Mouse (Mus musculus) heart, embryonic 15.5 days (tissue): ENCODE measurements around the gene Fam171a2. TPM values are rescaled to one million over a fixed set of nuclear protein-coding genes. Genes with fewer than 3 reads are reported as not detected.

ENCODE experiments used
- ATAC-seq: fragments of 200-750 bp; cut with Nextera tagmentation; replicated peaks from 2 replicates; pipeline ENCODE4 v1.8.0; 2017; ENCODE audit warnings: low read depth, moderate TSS enrichment; ENCODE audit not compliant: insufficient number of reproducible peaks, insufficient read depth, low FRiP score
- H3K27ac ChIP-seq: fragments of 300-500 bp; sonication (generic); 2 replicates; pipeline ENCODE4 v1.5.1; 2015; ENCODE audit warnings: mild to moderate bottlenecking, inconsistent platforms
- H3K27me3 ChIP-seq: fragments of 300-500 bp; sonication (generic); 2 replicates; pipeline ENCODE4 v1.6.1; 2015; ENCODE audit warnings: inconsistent platforms
- H3K36me3 ChIP-seq: fragments of 300-500 bp; sonication (generic); 2 replicates; pipeline ENCODE4 v1.6.1; 2015; ENCODE audit warnings: mild to moderate bottlenecking, inconsistent platforms
- H3K4me1 ChIP-seq: fragments of 300-500 bp; sonication (generic); replicated peaks from 2 replicates; pipeline ENCODE4 v1.6.1; 2015; ENCODE audit warnings: inconsistent platforms
- H3K4me2 ChIP-seq: fragments of 300-500 bp; sonication (generic); 2 replicates; pipeline ENCODE4 v1.6.1; 2015; ENCODE audit warnings: inconsistent platforms, mild to moderate bottlenecking, moderate library complexity
- H3K4me3 ChIP-seq: fragments of 300-500 bp; sonication (generic); 2 replicates; pipeline ENCODE4 v1.5.1; 2015; ENCODE audit warnings: mild to moderate bottlenecking, inconsistent platforms
- H3K9ac ChIP-seq: fragments of 300-500 bp; sonication (generic); 2 replicates; pipeline ENCODE4 v1.6.1; 2015; ENCODE audit warnings: mild to moderate bottlenecking, inconsistent platforms
- H3K9me3 ChIP-seq: fragments of 300-500 bp; sonication (generic); replicated peaks from 2 replicates; pipeline ENCODE4 v1.6.1; 2016; ENCODE audit warnings: inconsistent platforms
- WGBS: fragments of 180-500 bp; shearing (Covaris S2); methylation state at CpG from one replicate; pipeline ENCODE4 v1.1.7; 2015; ENCODE audit warnings: mixed read lengths; 5-methylcytosine and 5-hydroxymethylcytosine counted together
- polyA plus RNA-seq: library from polyadenylated mRNA; unstranded; fragments of >200 nt; fragmentation: Nextera tagmentation; extraction: Ambion mirVana; gene quantifications from 2 replicates; pipeline ENCODE4 v1.2.1, GENCODE M21; 2015

Fam171a2 gene
- polyA plus RNA-seq, 1 experiment from 2014 or later, result 2.7 TPM

GRCm38 (mm10) chr11:102440255-102440654, 7.2 kb downstream of the Fam171a2 start:
- peaks cover 58% of the 10 kb centered on the region for H3K4me1 ChIP-seq

GRCm38 (mm10) chr11:102439093-102440082, 8.1 kb downstream of the Fam171a2 start:
- Histone ChIP-seq H3K36me3 (peaks cover 55% of the 10 kb centered on the region; the same call in 1 of the 2 replicates), H3K27ac (no peak overlapping the region), H3K4me1 (peaks cover 49% of the 10 kb centered on the region), H3K9ac (no peak overlapping the region), H3K4me3 (no peak overlapping the region), H3K4me2 (no peak overlapping the region), H3K27me3 (peaks cover 4% of the 10 kb centered on the region; the same call in 1 of the 2 replicates), H3K9me3 (no peaks in the 10 kb centered on the region)
- WGBS, result 83% methylated on average over 14 of the region's 14 CpGs
- no peak for ATAC-seq

More at GRCm38 (mm10) chr11:102440255-102440654, 7.2 kb downstream of the Fam171a2 start:
- Histone ChIP-seq H3K36me3 (peaks cover 47% of the 10 kb centered on the region; the same call in 1 of the 2 replicates), H3K4me3 (no peak overlapping the region), H3K9me3 (no peaks in the 10 kb centered on the region), H3K4me2 (no peak overlapping the region), H3K27me3 (peaks cover 4% of the 10 kb centered on the region; the same call in 1 of the 2 replicates), H3K27ac (no peak overlapping the region), H3K9ac (no peak overlapping the region)
- no peak for ATAC-seq
- 88% methylated on average over 8 of the region's 8 CpGs for WGBS

DNA sequence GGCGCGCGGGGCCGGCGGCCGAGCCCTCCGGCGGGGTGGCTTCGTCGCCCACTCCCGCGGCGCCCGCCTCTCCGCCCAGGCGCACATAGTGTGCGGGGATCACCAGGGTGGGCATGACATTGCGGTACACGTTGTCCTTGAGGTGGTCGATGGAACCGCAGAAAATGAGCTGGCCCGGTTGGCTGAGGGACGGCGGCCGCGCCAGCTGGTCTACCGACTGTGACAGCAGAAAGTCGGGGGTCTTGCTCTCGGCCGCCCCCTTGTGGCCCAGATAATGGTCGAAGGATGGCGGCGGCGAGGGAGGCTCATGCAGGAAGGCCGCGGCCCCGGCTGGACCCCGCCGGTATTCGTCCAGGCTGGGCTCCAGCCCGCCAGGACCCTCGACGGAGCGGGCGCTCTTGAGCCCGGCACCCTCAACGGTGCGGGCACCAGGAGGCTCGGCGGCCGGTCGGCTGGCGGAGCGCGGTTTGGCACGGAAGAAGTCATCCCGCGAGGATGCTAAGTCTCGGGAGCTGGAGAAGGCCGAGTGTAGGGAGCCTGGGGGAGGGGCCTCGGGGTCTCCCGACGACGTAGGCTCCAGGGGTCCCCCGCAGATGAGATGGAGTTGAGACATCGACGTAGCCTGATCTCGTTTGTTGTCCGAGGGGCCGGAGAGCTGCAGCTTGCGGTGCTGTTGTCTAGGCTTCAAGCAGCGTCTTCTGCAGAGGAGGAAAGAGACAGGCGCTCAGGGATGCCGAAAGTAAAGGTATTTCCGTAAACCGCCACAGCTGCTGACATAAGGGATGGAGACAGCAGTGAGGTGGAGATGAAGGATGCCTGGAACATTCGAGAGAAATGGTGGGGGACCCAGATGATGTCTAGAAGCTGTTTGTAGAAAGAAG, 9.0 kb downstream of the Fam171a2 start:
- peak; percentile 56 for ATAC-seq
- Histone ChIP-seq H3K36me3 (peaks cover 55% of the 10 kb centered on the region; the same call in 1 of the 2 replicates), H3K9ac (peak overlapping the region; percentile 67), H3K4me2 (peak overlapping the region; percentile 94), H3K27me3 (peaks cover 4% of the 10 kb centered on the region; the same call in 1 of the 2 replicates), H3K4me3 (peak overlapping the region; percentile 51), H3K4me1 (peaks cover 46% of the 10 kb centered on the region), H3K27ac (peak overlapping the region; percentile 39; the same call in 1 of the 2 replicates), H3K9me3 (no peaks in the 10 kb centered on the region)
- 16% methylated on average over 77 of the region's 77 CpGs for WGBS

DNA sequence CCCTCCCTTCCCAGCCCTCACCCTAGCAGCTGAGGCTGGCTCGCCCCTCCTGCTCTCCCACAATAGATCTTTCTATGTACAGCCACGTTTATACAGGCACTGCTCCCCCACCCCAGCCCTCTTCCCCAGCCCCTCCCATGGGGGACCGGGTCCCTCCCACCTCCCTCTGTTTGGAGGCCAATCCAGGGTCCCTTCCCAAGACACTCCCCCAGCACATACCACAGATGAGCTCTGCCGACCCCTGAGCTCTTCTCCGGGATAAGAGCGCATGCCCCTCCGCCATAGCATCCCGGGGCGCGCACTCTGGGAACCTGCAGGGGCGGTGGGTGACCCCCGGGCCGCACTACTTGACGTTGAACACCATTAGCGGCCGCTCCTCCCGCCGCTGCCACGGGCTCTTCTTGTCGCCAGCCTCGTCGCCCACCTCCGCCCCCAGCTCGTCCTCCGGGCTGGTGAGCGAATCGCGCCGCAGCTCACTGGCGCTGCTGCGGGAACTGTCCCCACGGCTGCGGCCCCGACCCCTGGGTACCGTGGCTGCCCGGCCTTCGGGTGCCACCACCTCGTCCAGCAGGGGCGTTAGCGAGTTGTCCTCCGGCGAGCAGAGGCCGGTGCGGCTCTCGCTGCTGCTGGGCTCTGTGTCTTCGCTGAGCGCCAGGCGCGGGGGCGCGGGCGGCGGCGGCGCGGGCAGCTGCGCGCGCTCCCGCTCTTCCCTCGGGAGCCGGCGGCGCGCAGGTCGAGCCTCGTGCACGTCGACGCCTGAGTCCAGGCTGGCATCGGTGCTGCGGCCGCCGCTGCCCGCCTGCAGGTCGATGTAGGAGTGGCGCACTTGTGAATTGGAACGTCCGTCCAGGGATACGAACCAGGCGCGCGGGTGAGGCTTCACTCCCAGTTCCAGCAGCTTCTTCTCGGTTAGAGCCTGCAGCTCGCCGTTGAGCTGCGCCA, 10.1 kb downstream of the Fam171a2 start:
- H3K4me1 ChIP-seq, result peaks cover 55% of the 10 kb centered on the region
- peaks cover 50% of the 10 kb centered on the region; the same call in 1 of the 2 replicates for H3K36me3 ChIP-seq
- 8% methylated on average over 87 of the region's 87 CpGs for WGBS
- H3K9ac ChIP-seq, result peak overlapping the region; percentile 67
- no peaks in the 10 kb centered on the region for H3K9me3 ChIP-seq
- ATAC-seq, result peak; percentile 50
- peak overlapping the region; percentile 94 for H3K4me2 ChIP-seq
- peak overlapping the region; percentile 39 for H3K27ac ChIP-seq
- peaks cover 4% of the 10 kb centered on the region; the same call in 1 of the 2 replicates for H3K27me3 ChIP-seq
- H3K4me3 ChIP-seq, result peak overlapping the region; percentile 51

- Histone ChIP-seq H3K9ac (no peak overlapping the region), H3K27me3 (peaks cover 4% of the 10 kb centered on the region; the same call in 1 of the 2 replicates), H3K36me3 (peaks cover 43% of the 10 kb centered on the region; the same call in 1 of the 2 replicates), H3K4me3 (no peak overlapping the region), H3K9me3 (no peaks in the 10 kb centered on the region), H3K4me2 (no peak overlapping the region), H3K4me1 (peaks cover 58% of the 10 kb centered on the region), H3K27ac (no peak overlapping the region)
- WGBS, result 79% methylated on average over 10 of the region's 10 CpGs
- no peak for ATAC-seq
Observed at GRCm38 (mm10) chr11:102436471-102436790, 11.1 kb downstream of the Fam171a2 start.

GRCm38 (mm10) chr11:102435754-102436470, 11.6 kb downstream of the Fam171a2 start:
- Histone ChIP-seq H3K9ac (no peak overlapping the region), H3K36me3 (peaks cover 38% of the 10 kb centered on the region; the same call in 1 of the 2 replicates), H3K4me1 (peaks cover 62% of the 10 kb centered on the region), H3K4me2 (no peak overlapping the region), H3K9me3 (no peaks in the 10 kb centered on the region), H3K27me3 (peaks cover 4% of the 10 kb centered on the region; the same call in 1 of the 2 replicates), H3K27ac (no peak overlapping the region), H3K4me3 (no peak overlapping the region)
- WGBS, result 83% methylated on average over 18 of the region's 18 CpGs
- ATAC-seq, result no peak

DNA sequence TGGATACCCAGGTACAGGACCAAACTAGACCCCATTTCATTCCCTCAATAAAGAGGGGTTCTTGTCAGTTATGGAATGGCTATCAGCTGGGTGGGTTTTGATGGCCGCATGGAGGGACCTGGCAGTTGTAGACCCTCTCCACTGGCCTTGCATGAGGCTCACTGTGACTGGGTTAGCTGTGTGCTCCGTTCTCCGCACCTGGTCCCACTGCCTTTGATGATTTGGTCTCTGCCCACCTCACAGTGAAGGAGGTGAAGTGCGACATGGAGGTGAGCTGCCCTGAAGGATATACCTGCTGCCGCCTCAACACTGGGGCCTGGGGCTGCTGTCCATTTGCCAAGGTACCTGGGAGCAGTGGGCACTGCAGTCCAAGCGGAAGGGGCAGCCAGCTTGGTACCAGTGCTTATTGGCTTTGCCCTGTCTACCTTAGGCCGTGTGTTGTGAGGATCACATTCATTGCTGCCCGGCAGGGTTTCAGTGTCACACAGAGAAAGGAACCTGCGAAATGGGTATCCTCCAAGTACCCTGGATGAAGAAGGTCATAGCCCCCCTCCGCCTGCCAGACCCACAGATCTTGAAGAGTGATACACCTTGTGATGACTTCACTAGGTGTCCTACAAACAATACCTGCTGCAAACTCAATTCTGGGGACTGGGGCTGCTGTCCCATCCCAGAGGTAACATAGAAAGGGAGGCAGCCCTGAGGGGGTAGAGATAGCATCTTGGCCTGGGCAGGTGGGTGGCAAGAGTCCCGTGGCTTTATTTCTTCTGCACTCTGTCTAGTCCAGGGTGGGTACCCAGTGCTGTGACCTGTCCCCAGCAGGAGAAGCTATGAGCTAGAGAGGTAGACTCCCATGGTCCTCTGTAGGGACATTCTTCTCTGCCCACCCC, 12.4 kb downstream of the Fam171a2 start:
- Histone ChIP-seq H3K4me2 (no peak overlapping the region), H3K4me3 (no peak overlapping the region)
- 88% methylated on average over 11 of the region's 11 CpGs for whole genome bisulfite sequencing

DNA sequence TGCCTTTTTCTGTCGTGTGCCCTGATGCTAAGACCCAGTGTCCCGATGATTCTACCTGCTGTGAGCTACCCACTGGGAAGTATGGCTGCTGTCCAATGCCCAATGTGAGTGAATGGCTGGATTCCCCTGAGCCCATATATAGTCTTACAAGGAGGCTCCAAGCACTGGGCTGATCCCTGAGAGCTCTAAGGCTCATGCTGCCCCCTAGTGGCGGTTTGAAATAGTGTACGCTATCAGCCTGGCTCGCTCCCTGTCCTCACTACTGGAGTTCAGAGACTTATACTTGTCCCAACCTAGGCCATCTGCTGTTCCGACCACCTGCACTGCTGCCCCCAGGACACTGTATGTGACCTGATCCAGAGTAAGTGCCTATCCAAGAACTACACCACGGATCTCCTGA, 13.1 kb downstream of the Fam171a2 start:
- Histone ChIP-seq H3K9me3 (no peaks in the 10 kb centered on the region), H3K4me3 (no peak overlapping the region), H3K27me3 (peaks cover 4% of the 10 kb centered on the region; the same call in 1 of the 2 replicates), H3K36me3 (peaks cover 26% of the 10 kb centered on the region; the same call in 1 of the 2 replicates), H3K4me2 (no peak overlapping the region), H3K9ac (no peak overlapping the region), H3K27ac (no peak overlapping the region), H3K4me1 (peaks cover 68% of the 10 kb centered on the region)
- WGBS, result 14% methylated on average over 7 of the region's 7 CpGs
- ATAC-seq, result no peak

More for the DNA sequence above, 12.4 kb downstream of the Fam171a2 start:
- Histone ChIP-seq H3K4me1 (peaks cover 62% of the 10 kb centered on the region), H3K9me3 (no peaks in the 10 kb centered on the region), H3K27me3 (peaks cover 4% of the 10 kb centered on the region; the same call in 1 of the 2 replicates), H3K9ac (no peak overlapping the region), H3K36me3 (peaks cover 33% of the 10 kb centered on the region; the same call in 1 of the 2 replicates), H3K27ac (no peak overlapping the region)
- ATAC-seq, result no peak

- Histone ChIP-seq H3K9ac (no peak overlapping the region), H3K27ac (no peak overlapping the region), H3K4me2 (no peak overlapping the region)
Observed at GRCm38 (mm10) chr11:102433866-102434265, 13.6 kb downstream of the Fam171a2 start.

More at GRCm38 (mm10) chr11:102433866-102434265, 13.6 kb downstream of the Fam171a2 start:
- Histone ChIP-seq H3K27me3 (no peaks in the 10 kb centered on the region), H3K9me3 (no peaks in the 10 kb centered on the region), H3K4me1 (peaks cover 69% of the 10 kb centered on the region), H3K36me3 (peaks cover 22% of the 10 kb centered on the region; the same call in 1 of the 2 replicates), H3K4me3 (no peak overlapping the region)
- WGBS, result 89% methylated on average over 7 of the region's 7 CpGs
- ATAC-seq, result no peak
